Mouse (Mus musculus): ENCODE measurements around the gene Mfsd6.

DNA sequence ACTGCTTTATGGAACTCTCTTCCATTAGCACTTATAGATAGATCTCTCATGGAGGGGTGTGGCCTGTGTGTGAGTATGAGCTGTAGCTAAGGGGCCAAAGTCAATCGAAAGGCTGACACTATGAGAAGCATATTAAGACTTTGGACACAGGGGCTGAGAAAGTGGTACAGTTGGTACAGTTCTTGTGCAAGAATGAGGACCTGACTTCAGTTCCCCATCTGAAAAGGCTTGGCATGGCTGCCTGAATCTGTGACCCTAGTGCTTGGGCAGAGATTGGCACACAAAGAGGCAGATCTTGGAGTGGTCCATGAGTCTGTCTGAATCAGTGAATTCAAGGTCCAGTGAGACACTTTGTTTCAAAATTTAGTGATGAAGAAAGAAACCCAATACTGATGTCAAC lies 27.1 kb upstream of the Mfsd6 start:
- TF ChIP-seq CTCF (IDR thresholded peaks at IDR 0.05; ENCODE audit: low read depth, low read length) (no peak), GATA1 (IDR thresholded peaks at IDR 0.05; ENCODE audit: borderline replicate concordance, low read length) (no peak), TAL1 (conservative IDR thresholded peaks at IDR 0.05; ENCODE audit: low read depth, low read length) (no peak), POLR2AphosphoS5 (IDR thresholded peaks at IDR 0.05; ENCODE audit: insufficient replicate concordance, low read depth, low read length) (no peak)
